Mouse (Mus musculus): ENCODE results near the gene Ush1g. TPM values are rescaled to one million over a fixed set of nuclear protein-coding genes. Genes with fewer than 3 reads are reported as not detected.

Ush1g gene
- polyA plus RNA-seq, 1 experiment, result not detected

DNA sequence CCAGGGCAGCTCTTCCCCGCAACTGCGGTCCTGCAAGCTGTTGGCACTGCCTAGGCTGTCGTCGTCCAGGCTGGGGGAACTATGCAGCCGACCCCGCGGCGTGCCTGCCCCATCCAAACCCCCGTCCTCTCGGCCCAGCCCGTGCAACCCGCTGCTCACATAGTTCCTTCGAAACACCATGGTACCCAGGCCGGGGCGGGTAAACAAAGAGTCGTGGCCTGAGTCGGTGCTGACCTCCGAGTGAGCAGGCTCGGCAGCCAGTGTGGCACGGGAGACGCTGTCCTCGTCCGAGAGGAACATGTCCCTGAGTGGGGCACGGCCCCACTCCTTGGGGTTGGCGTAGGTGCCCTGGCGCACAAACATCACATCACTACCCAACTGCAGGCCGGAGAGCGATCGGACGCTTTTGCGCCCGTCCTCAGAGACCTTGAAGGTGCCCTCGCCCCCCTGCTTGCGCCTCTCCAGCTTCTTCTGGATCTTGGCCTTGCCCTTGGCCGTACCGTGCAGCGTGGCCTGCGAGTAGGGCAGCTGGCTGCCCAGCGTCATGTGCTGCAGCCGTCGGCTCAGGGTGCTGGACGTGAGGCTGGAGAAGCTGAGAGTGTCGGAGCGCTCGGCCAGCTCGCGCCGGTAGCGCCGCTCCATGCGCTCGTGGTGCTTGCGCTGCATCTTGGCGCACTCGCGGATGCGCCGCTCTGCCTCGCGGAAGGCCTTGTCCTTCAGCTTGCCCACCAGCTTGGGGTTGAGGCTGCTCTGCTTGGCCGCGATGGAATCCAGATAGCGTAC lies 3.4 kb downstream of the Ush1g start:
- no peaks in the 10 kb centered on the region for H3K9me3 ChIP-seq (ENCODE audit: control insufficient read depth, low read length)
- no peaks in the 10 kb centered on the region for H3K36me3 ChIP-seq (ENCODE audit: control insufficient read depth)
- no peak overlapping the region for H3K4me3 ChIP-seq (replicated peaks)
- H3K27me3 ChIP-seq (ENCODE audit: control insufficient read depth), result peaks cover 92% of the 10 kb centered on the region
- H3K4me1 ChIP-seq (ENCODE audit: control insufficient read depth), result no peaks in the 10 kb centered on the region
- TF ChIP-seq GATA1 (IDR thresholded peaks at IDR 0.05; ENCODE audit: low read length), result no peak
- TF ChIP-seq TAL1 (IDR thresholded peaks at IDR 0.05; ENCODE audit: low read length), result no peak

DNA sequence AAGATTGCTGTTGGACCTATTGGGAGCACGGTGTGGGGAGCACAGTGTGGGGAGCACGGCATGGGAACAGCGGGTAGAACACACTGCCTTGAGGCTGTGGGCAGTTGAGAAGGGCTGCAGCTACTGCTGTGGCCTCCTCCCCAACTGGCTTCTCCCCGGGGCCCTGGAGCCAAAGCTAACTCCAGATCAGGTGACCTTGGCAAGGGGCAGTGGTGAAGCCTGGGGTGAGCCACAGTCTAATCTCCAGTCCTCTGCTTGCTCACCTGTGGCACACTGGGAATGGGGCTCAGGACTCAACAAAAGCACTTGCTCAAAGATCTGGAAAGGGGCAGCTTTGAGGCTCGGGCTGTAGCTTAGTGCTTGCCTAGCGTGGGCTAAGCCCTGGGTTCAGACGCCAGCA lies 4.6 kb downstream of the Ush1g start:
- TF ChIP-seq GATA1 (IDR thresholded peaks at IDR 0.05; ENCODE audit: low read length) (no peak), TAL1 (IDR thresholded peaks at IDR 0.05; ENCODE audit: low read length) (no peak)
- H3K36me3 ChIP-seq (ENCODE audit: control insufficient read depth), result no peaks in the 10 kb centered on the region
- no peaks in the 10 kb centered on the region for H3K4me1 ChIP-seq (ENCODE audit: control insufficient read depth)
- H3K4me3 ChIP-seq (replicated peaks), result no peak overlapping the region
- H3K9me3 ChIP-seq (ENCODE audit: control insufficient read depth, low read length), result no peaks in the 10 kb centered on the region
- peaks cover 82% of the 10 kb centered on the region for H3K27me3 ChIP-seq (ENCODE audit: control insufficient read depth)

DNA sequence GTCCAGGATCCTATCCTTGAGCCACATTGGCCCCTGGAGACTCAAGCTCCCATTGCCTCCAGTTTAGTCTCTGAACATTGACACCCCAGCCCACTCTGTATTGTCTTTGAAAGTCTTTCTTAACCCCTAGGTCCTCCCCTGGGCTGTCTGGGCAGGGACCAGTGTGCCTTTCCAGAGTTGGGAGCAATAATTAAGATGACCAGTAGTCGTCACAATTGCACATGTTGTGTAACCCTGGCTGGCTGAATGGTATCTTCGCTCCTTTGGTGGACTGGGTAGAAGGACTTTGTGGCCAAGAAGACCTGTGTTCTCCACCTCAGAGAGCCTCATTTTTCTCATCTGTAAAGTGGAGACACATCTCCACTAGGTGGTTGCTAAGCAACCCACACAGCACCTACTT lies 7.6 kb downstream of the Ush1g start:
- no peaks in the 10 kb centered on the region for H3K4me1 ChIP-seq (ENCODE audit: control insufficient read depth)
- H3K27me3 ChIP-seq (ENCODE audit: control insufficient read depth), result peaks cover 54% of the 10 kb centered on the region
- H3K9me3 ChIP-seq (ENCODE audit: control insufficient read depth, low read length), result no peaks in the 10 kb centered on the region
- no peak for TF ChIP-seq TAL1 (IDR thresholded peaks at IDR 0.05; ENCODE audit: low read length)
- TF ChIP-seq GATA1 (IDR thresholded peaks at IDR 0.05; ENCODE audit: low read length), result no peak
- no peak overlapping the region for H3K4me3 ChIP-seq (replicated peaks)
- no peaks in the 10 kb centered on the region for H3K36me3 ChIP-seq (ENCODE audit: control insufficient read depth)

DNA sequence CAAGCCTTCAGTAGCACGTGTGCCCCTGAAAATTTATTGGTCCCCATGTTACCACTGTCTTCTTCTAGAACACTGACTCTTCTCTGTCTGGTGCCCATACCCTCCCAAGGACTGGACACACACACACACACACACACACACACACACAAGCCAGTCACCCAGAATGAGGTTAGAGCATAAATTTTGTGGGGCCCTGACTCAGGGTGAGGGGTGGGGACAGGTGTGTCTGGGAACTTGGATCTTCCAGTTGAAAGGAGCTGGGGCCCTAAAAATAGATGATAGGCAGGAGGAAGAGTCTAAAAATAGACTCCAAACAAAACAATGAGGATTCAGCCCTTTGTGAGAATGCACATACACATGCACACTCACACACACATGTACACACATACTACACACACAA lies 13.1 kb downstream of the Ush1g start:
- TF ChIP-seq GATA1 (IDR thresholded peaks at IDR 0.05; ENCODE audit: low read length) (no peak), TAL1 (IDR thresholded peaks at IDR 0.05; ENCODE audit: low read length) (no peak)
- Histone ChIP-seq H3K27me3 (ENCODE audit: control insufficient read depth) (peaks cover 5% of the 10 kb centered on the region; the same call in 1 of the 2 replicates), H3K4me1 (ENCODE audit: control insufficient read depth) (no peaks in the 10 kb centered on the region)

DNA sequence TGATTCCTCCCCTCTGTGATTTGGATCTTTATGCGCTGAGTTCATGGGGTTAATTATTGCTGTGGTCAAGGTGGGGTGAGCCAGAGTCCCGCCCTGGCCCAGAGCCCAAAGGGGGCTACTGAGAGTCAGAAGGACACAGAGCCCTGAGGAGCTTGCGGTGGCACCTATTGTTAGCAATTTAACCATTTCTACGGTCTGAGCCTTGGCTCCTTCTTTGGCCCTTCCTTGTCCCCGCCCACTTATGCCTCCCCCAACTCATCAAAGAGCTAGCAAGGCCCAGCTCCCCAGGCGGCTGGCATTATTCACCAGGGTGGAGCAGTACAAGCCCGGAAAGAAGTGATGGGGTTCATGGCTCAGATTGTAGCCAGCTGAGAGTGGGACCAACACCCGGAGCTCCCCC lies 15.0 kb downstream of the Ush1g start, which contains the start of gene Otop2:
Gene Otop2, plus strand, starts transcription at position 301 of the 400 bp plus-strand sequence.
- H3K4me3 ChIP-seq (replicated peaks), result no peak within 1 kb of the TSS
- no peak for TF ChIP-seq TAL1 (IDR thresholded peaks at IDR 0.05; ENCODE audit: low read length)
- TF ChIP-seq GATA1 (IDR thresholded peaks at IDR 0.05; ENCODE audit: low read length), result no peak
- no peaks in the 10 kb centered on the region for H3K4me1 ChIP-seq (ENCODE audit: control insufficient read depth)
- no peaks in the 10 kb centered on the region for H3K9me3 ChIP-seq (ENCODE audit: control insufficient read depth, low read length)
- peaks cover 3% of the 10 kb centered on the region; the same call in 1 of the 2 replicates for H3K27me3 ChIP-seq (ENCODE audit: control insufficient read depth)
- H3K36me3 ChIP-seq (ENCODE audit: control insufficient read depth), result no peaks in the 10 kb centered on the region

More for the DNA sequence above, 13.1 kb downstream of the Ush1g start:
- no peaks in the 10 kb centered on the region for H3K9me3 ChIP-seq (ENCODE audit: control insufficient read depth, low read length)
- H3K36me3 ChIP-seq (ENCODE audit: control insufficient read depth), result no peaks in the 10 kb centered on the region
- no peak overlapping the region for H3K4me3 ChIP-seq (replicated peaks)

DNA sequence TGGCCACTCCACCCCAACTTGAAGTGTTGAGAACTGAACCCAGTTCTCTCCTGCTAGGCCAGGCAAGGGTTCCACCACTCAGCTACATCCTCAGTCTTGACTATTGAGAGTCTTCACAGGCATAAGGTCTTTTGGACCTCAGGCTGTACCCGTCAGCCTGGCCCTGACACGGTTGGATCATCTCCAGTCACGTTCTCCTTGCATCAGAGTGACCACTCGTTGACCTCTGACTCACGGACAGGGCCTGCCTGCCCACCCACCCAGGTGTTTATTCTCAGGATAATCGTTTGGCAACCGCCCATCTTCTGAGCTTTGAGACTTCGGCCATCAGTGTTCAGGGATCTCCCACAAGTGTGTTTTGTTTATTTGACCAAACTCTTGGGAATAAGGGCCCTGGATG lies 18.7 kb downstream of the Ush1g start:
- H3K4me1 ChIP-seq (ENCODE audit: control insufficient read depth), result no peaks in the 10 kb centered on the region
- H3K27me3 ChIP-seq (ENCODE audit: control insufficient read depth), result peaks cover 8% of the 10 kb centered on the region
- no peak overlapping the region for H3K4me3 ChIP-seq (replicated peaks)
- no peaks in the 10 kb centered on the region for H3K36me3 ChIP-seq (ENCODE audit: control insufficient read depth)
- no peak for TF ChIP-seq GATA1 (IDR thresholded peaks at IDR 0.05; ENCODE audit: low read length)
- no peak for TF ChIP-seq TAL1 (IDR thresholded peaks at IDR 0.05; ENCODE audit: low read length)
- no peaks in the 10 kb centered on the region for H3K9me3 ChIP-seq (ENCODE audit: control insufficient read depth, low read length)

DNA sequence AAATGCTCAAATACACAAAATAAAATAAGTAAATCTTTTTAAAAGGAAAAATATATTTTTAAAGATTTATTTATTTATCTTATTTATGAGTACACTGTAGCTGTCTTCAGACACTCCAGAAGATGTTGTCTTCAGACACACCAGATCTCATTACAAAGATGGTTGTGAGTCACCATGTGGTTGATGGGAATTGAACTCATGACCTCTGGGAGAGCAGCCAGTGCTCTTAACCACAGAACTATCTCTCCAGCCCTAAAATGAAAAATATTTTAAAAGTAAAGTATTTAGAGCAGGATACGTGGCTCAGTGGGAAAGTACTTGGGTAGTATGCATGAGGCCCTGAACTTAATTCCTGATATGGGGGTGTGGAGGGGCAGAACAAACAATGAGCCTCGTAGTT lies 20.5 kb downstream of the Ush1g start:
- TF ChIP-seq TAL1 (IDR thresholded peaks at IDR 0.05; ENCODE audit: low read length), result no peak
- no peak for TF ChIP-seq GATA1 (IDR thresholded peaks at IDR 0.05; ENCODE audit: low read length)
- Histone ChIP-seq H3K36me3 (ENCODE audit: control insufficient read depth) (no peaks in the 10 kb centered on the region), H3K4me1 (ENCODE audit: control insufficient read depth) (peaks cover 5% of the 10 kb centered on the region; the same call in 1 of the 2 replicates), H3K9me3 (ENCODE audit: control insufficient read depth, low read length) (no peaks in the 10 kb centered on the region), H3K27me3 (ENCODE audit: control insufficient read depth) (peaks cover 26% of the 10 kb centered on the region), H3K4me3 (replicated peaks) (no peak overlapping the region)

DNA sequence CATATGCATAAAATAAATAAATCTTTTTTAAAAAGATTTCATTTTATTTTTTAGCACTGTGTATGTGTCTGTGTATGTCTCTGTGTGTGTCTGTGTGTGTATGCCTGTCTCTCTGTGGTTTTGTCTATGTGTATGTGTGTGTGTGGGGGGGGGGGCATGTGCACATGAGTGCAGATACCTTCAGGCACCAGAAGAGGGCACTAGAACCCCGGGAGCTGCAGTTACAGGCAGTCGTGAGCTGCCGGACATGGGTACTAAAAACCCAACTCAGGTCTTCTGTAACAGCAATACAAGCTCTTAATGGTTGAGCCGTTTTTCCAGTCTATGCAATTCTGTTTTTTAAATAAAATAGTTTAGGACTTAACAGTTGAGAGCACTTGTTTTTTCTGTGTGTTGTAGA lies 21.1 kb downstream of the Ush1g start:
- no peaks in the 10 kb centered on the region for H3K9me3 ChIP-seq (ENCODE audit: control insufficient read depth, low read length)
- H3K27me3 ChIP-seq (ENCODE audit: control insufficient read depth), result peaks cover 30% of the 10 kb centered on the region
- no peak for TF ChIP-seq TAL1 (IDR thresholded peaks at IDR 0.05; ENCODE audit: low read length)
- TF ChIP-seq GATA1 (IDR thresholded peaks at IDR 0.05; ENCODE audit: low read length), result no peak
- H3K4me1 ChIP-seq (ENCODE audit: control insufficient read depth), result peaks cover 5% of the 10 kb centered on the region; the same call in 1 of the 2 replicates
- no peak overlapping the region for H3K4me3 ChIP-seq (replicated peaks)
- H3K36me3 ChIP-seq (ENCODE audit: control insufficient read depth), result no peaks in the 10 kb centered on the region

DNA sequence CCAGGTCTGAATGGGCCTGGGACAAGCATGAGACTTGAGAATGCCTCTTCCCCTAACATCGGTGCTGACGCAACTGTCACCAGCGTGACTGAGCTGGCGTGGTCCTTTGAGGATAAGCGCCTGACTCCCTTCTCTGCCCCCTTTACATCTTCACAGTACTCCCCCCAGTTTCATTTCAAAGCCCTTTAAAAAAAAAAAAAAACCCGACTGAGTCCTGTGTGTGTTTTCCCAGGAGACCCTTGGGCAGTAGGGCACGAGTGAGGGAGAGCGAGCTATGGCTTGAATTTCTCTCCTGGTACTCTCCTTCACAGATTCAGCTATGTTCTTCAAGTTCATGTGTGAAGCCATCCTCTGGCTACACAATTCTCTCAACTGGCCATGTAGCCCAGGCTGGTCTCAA lies 23.7 kb downstream of the Ush1g start:
- Histone ChIP-seq H3K9me3 (ENCODE audit: control insufficient read depth, low read length) (no peaks in the 10 kb centered on the region), H3K36me3 (ENCODE audit: control insufficient read depth) (no peaks in the 10 kb centered on the region; the same call in 1 of the 2 replicates), H3K4me1 (ENCODE audit: control insufficient read depth) (peaks cover 5% of the 10 kb centered on the region; the same call in 1 of the 2 replicates), H3K27me3 (ENCODE audit: control insufficient read depth) (peaks cover 27% of the 10 kb centered on the region), H3K4me3 (replicated peaks) (no peak overlapping the region)
- TF ChIP-seq TAL1 (IDR thresholded peaks at IDR 0.05; ENCODE audit: low read length) (no peak), GATA1 (IDR thresholded peaks at IDR 0.05; ENCODE audit: low read length) (no peak)

Data from erythroblast, embryonic 14.5 days (primary cell).